Mouse (Mus musculus): Measurements from ENCODE around the gene Gpnmb. TPM values are rescaled to one million over a fixed set of nuclear protein-coding genes. Genes with fewer than 3 reads are reported as not detected.

Gene Gpnmb
- polyA plus RNA-seq, 1 experiment from 2014 or later: 0.64 TPM

DNA sequence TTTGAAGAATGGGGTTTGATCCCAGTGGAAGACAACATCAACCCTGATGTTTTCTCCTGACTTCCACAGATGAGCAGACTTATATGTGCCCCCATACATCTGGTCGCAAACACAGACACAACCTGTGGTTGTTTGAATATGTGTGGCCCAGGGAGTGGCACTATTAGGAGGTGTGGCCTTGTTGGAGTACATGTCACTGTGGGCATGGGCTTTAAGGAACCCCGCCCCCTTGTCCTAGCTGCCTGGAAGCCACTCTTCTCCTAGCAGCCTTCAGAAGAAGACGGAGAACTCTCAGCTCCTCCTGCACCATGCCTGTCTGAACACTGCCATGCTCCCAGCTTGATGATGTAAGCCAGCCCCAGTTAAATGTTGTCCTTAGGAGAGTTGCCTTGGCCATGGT, 84.0 kb downstream of the Gpnmb start:
- Histone ChIP-seq H3K9ac (no peak overlapping the region), H3K27me3 (no peaks in the 10 kb centered on the region), H3K9me3 (replicated peaks) (no peaks in the 10 kb centered on the region), H3K27ac (replicated peaks) (no peak overlapping the region), H3K36me3 (replicated peaks) (peaks cover 18% of the 10 kb centered on the region), H3K4me3 (replicated peaks) (no peak overlapping the region), H3K4me2 (no peak overlapping the region), H3K4me1 (replicated peaks) (no peaks in the 10 kb centered on the region)
- no peak for ATAC-seq (ENCODE audit: insufficient read depth)
- 71% methylated on average over 3 of the region's 3 CpGs for WGBS (ENCODE audit: insufficient replicate concordance)

Other genes starting within 250 kb of the Gpnmb start
- 119 and 143 TPM in 2 replicates for gene Tmem176a, start 195.6 kb upstream of the Gpnmb start, polyA plus RNA-seq (2015; fragmentation: Nextera tagmentation; extraction: Ambion mirVana)
- gene Tmem176b, start 195.1 kb upstream of the Gpnmb start, polyA plus RNA-seq (2015; fragmentation: Nextera tagmentation; extraction: Ambion mirVana): 182 and 213 TPM in 2 replicates
- not detected in 2 replicates for gene Aoc1, start 163.7 kb upstream of the Gpnmb start, polyA plus RNA-seq (2015; fragmentation: Nextera tagmentation; extraction: Ambion mirVana)
- gene 1600015I10Rik, start 106.7 kb upstream of the Gpnmb start, polyA plus RNA-seq (2015; fragmentation: Nextera tagmentation; extraction: Ambion mirVana): not detected in 2 replicates
- not detected in 2 replicates for gene Doxl2, start 61.6 kb upstream of the Gpnmb start, polyA plus RNA-seq (2015; fragmentation: Nextera tagmentation; extraction: Ambion mirVana)
- gene Svs1, start 49.7 kb upstream of the Gpnmb start, polyA plus RNA-seq (2015; fragmentation: Nextera tagmentation; extraction: Ambion mirVana): not detected in 2 replicates
- 26.8 and 33.3 TPM in 2 replicates for gene Malsu1, start 37.2 kb downstream of the Gpnmb start, polyA plus RNA-seq (2015; fragmentation: Nextera tagmentation; extraction: Ambion mirVana)
- 16.3 and 18.5 TPM in 2 replicates for gene Igf2bp3, start 178.4 kb downstream of the Gpnmb start, polyA plus RNA-seq (2015; fragmentation: Nextera tagmentation; extraction: Ambion mirVana)
- gene Tra2a, start 227.5 kb downstream of the Gpnmb start, polyA plus RNA-seq (2015; fragmentation: Nextera tagmentation; extraction: Ambion mirVana): 41.2 and 42.3 TPM in 2 replicates